Mouse (Mus musculus) lung, postnatal 10 days (tissue): ENCODE measurements around the gene Slc39a12.

Source experiments
- DNase-seq: peaks from one replicate; pipeline ENCODE4 v3.0.0; 2021

Slc39a12 gene

GRCm38 (mm10) chr2:14388162-14388561 lies at the start of gene Slc39a12:
Slc39a12 (plus strand) TSS chr2:14388316.
- DNase-seq: no peak

GRCm38 (mm10) chr2:14341652-14342308 lies 46.3 kb upstream of the Slc39a12 start:
- peak; percentile 91 for DNase-seq

GRCm38 (mm10) chr2:14342309-14342839 lies 45.7 kb upstream of the Slc39a12 start:
- DNase-seq: peak; percentile 38

- no peak for DNase-seq
Measured at GRCm38 (mm10) chr2:14388856-14389255, 740 bp downstream of the Slc39a12 start.

GRCm38 (mm10) chr2:14390900-14391299 lies 2.8 kb downstream of the Slc39a12 start:
- DNase-seq: no peak

GRCm38 (mm10) chr2:14403000-14403399 lies 14.9 kb downstream of the Slc39a12 start:
- no peak for DNase-seq

- no peak for DNase-seq
Measured at GRCm38 (mm10) chr2:14428987-14429386, 40.9 kb downstream of the Slc39a12 start.

- peak; percentile 7 for DNase-seq
Measured at GRCm38 (mm10) chr2:14447322-14447721, 59.2 kb downstream of the Slc39a12 start.

- peak; percentile 3 for DNase-seq
Measured at GRCm38 (mm10) chr2:14450866-14451265, 62.8 kb downstream of the Slc39a12 start.

GRCm38 (mm10) chr2:14454946-14455631 lies 67.0 kb downstream of the Slc39a12 start:
- DNase-seq: peak; percentile 33

GRCm38 (mm10) chr2:14464438-14464837 lies 76.3 kb downstream of the Slc39a12 start:
- no peak for DNase-seq

GRCm38 (mm10) chr2:14494132-14494531 lies 106.0 kb downstream of the Slc39a12 start:
- no peak for DNase-seq

- no peak for DNase-seq
Measured at GRCm38 (mm10) chr2:14496150-14496549, 108.0 kb downstream of the Slc39a12 start.

GRCm38 (mm10) chr2:14502482-14502881 lies 114.4 kb downstream of the Slc39a12 start:
- DNase-seq: no peak

GRCm38 (mm10) chr2:14518237-14518636 lies 130.1 kb downstream of the Slc39a12 start:
- DNase-seq: no peak

GRCm38 (mm10) chr2:14534325-14535077 lies 146.4 kb downstream of the Slc39a12 start:
- no peak for DNase-seq

GRCm38 (mm10) chr2:14535246-14535671 lies 147.1 kb downstream of the Slc39a12 start:
- no peak for DNase-seq

- no peak for DNase-seq
Measured at GRCm38 (mm10) chr2:14537781-14538180, 149.7 kb downstream of the Slc39a12 start.

- DNase-seq: peak; percentile 86
Measured at GRCm38 (mm10) chr2:14543355-14543754, 155.2 kb downstream of the Slc39a12 start.

- no peak for DNase-seq
Measured at GRCm38 (mm10) chr2:14543773-14544172, 155.7 kb downstream of the Slc39a12 start.
